Mouse (Mus musculus) liver, embryonic 14.5 days (tissue): ENCODE data around the gene Nup93. TPM values are rescaled to one million over a fixed set of nuclear protein-coding genes. Genes with fewer than 3 reads are reported as not detected.

Source experiments
- ATAC-seq: fragments of 200-750 bp; cut with Nextera tagmentation; 2 replicates; pipeline ENCODE4 v1.8.0; 2017; ENCODE audit warnings: moderate number of reproducible peaks, mild to moderate bottlenecking, moderate library complexity; ENCODE audit not compliant: insufficient read depth
- DNase-seq, 3 experiments: peaks; one replicate each; pipeline ENCODE4 v3.0.0-alpha.2; 2012 to 2013; ENCODE audit warnings: low read depth in 3 of 3, low spot score in 3 of 3
- H3K27ac ChIP-seq: fragments of 300-500 bp; sonication (generic); 2 replicates; pipeline ENCODE4 v1.5.1; 2014; ENCODE audit warnings: moderate library complexity, mild to moderate bottlenecking, control low read depth, inconsistent platforms
- H3K27me3 ChIP-seq: fragments of 300-500 bp; sonication (generic); 2 replicates; pipeline ENCODE4 v1.6.1; 2014; ENCODE audit warnings: mild to moderate bottlenecking, low read length, moderate library complexity; ENCODE audit not compliant: control insufficient read depth, insufficient read depth
- H3K36me3 ChIP-seq: fragments of 300-500 bp; sonication (generic); replicated peaks from 2 replicates; pipeline ENCODE4 v1.6.1; 2014; ENCODE audit warnings: low read depth; ENCODE audit not compliant: control insufficient read depth, insufficient read depth
- H3K4me1 ChIP-seq, 2 experiments: fragments of 200-500 bp in 1 of 2; fragments of 300-500 bp in 1 of 2; sonication (generic) in 1 of 2; replicated peaks; 2 replicates each; pipeline ENCODE4 v1.6.1; 2012 to 2014; ENCODE audit warnings: antibody characterized with exemption in 1 of 2, inconsistent platforms in 1 of 2, low read length in 1 of 2; ENCODE audit not compliant: control insufficient read depth in 2 of 2, insufficient read depth in 2 of 2
- H3K4me2 ChIP-seq: fragments of 300-500 bp; sonication (generic); 2 replicates; pipeline ENCODE4 v1.6.1; 2014; ENCODE audit warnings: low read depth, mild to moderate bottlenecking, control low read depth, moderate library complexity
- H3K4me3 ChIP-seq, 2 experiments: fragments of 200-500 bp in 1 of 2; fragments of 300-500 bp in 1 of 2; sonication (generic) in 1 of 2; 2 replicates each; pipeline ENCODE4 v1.5.1; 2012 to 2014; ENCODE audit warnings: low read depth in 2 of 2, low read length in 2 of 2, mild to moderate bottlenecking in 2 of 2, control low read depth in 1 of 2, inconsistent platforms in 1 of 2, moderate library complexity in 1 of 2; ENCODE audit not compliant: insufficient read depth in 1 of 2
- H3K9ac ChIP-seq: fragments of 300-500 bp; sonication (generic); replicated peaks from 2 replicates; pipeline ENCODE4 v1.6.1; 2014; ENCODE audit warnings: mild to moderate bottlenecking, control low read depth, moderate library complexity
- H3K9me3 ChIP-seq: fragments of 300-500 bp; sonication (generic); 2 replicates; pipeline ENCODE4 v1.6.1; 2016; ENCODE audit warnings: low read length, mixed read lengths; ENCODE audit not compliant: control insufficient read depth
- CTCF ChIP-seq: IDR thresholded peaks from 2 replicates; pipeline ENCODE4 v1.5.1; 2016; ENCODE audit warnings: antibody characterized with exemption, low read depth, control low read depth
- EP300 ChIP-seq: IDR thresholded peaks from 2 replicates; pipeline ENCODE4 v1.6.1; 2016; ENCODE audit warnings: antibody characterized with exemption, low read depth
- WGBS: fragments of 180-500 bp; shearing (Covaris S2); extraction: QIAGEN DNeasy Blood & Tissue Kit; methylation state at CpG from one replicate; pipeline ENCODE4 v1.1.7; 2014; ENCODE audit not compliant: insufficient replicate concordance; 5-methylcytosine and 5-hydroxymethylcytosine counted together
- polyA plus RNA-seq, 2 experiments: library from polyadenylated mRNA; depleted of rRNA in 1 of 2; stranded (reverse) in 1 of 2; unstranded in 1 of 2; fragments of >200 nt; fragmentation: Nextera tagmentation in 1 of 2; extraction: Ambion mirVana in 1 of 2; gene quantifications; 2 replicates each; pipeline versions ENCODE4 v1.2.1 to v1.2.3; 2012 to 2014

The Nup93 gene
- polyA plus RNA-seq, 2 experiments: 28.2 to 38.7 TPM

DNA sequence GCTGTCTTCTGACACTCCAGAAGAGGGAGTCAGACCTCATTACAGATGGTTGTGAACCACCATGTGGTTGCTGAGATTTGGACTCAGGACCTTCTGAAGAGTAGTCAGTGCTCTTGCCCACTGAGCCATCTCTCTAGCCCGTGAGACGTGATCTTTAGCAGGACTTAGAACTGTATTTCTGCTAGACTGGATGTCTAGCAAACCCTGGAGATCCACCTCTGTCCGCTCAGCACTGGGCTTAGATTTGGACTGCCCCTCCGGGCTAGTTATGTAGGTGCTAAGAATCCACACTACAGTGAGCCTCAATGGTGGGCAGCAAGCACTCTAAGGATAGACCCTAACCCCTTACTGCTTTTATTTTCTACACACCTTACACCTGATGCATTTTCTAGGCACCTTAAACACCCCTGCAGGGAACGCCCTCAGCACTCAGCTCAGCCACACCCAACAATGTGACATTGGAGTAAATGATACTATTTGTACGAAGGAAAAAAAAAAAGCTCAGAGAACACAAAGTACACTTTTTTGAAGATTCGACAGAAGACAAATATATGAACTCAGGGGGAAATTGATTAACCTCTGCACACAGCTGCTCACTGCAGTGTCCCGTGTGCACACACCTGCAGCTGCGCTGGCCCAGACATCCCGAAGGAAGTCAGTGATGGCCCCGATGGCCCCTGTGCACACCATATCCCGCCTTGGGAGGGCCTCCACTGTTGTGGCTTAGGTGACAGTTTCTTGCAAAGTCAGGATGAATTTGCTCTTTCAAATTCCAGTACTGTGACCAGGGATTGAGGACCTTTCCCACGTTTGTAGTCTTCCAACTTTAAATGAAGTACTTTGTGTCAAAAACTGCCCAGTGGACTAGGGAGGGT is 32.1 kb upstream of the Nup93 start:
- H3K27me3 ChIP-seq: no peaks in the 10 kb centered on the region; the same call in 1 of the 2 replicates
- DNase-seq (no peak), ATAC-seq (no peak)
- peak overlapping the region; percentile 57 for H3K9ac ChIP-seq
- peak overlapping the region; percentile 95 for H3K27ac ChIP-seq
- H3K4me3 ChIP-seq: peak overlapping the region; percentile 59 to 66
- peak overlapping the region; percentile 88 for H3K4me2 ChIP-seq
- no peaks in the 10 kb centered on the region for H3K9me3 ChIP-seq
- peaks cover 61% of the 10 kb centered on the region in 2 experiments for H3K4me1 ChIP-seq
- no peaks in the 10 kb centered on the region; the same call in 1 of the 2 replicates for H3K36me3 ChIP-seq
- WGBS: 52% methylated on average over 13 of the region's 13 CpGs
- TF ChIP-seq EP300 (no peak), CTCF (no peak)

DNA sequence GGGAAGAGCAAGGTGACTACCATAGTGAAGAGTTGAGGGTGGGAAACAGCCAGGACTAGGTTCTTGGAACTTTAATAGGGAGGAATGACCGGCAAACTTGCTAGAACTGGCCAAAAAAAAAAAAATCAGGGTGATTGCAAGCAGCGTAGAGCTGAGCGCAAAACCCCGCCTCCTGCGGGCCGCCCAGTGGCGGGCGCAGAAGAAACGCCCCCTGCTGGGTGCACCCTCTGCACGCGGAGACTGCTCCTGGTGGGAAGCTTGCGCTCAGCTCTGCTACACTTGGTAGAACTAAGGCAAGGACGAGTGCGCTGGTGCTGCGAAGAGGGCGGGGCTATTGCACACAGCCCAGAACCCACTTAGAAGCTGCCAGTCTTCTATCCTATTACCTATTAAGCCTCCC is 31.2 kb upstream of the Nup93 start:
- H3K27me3 ChIP-seq: no peaks in the 10 kb centered on the region; the same call in 1 of the 2 replicates
- H3K27ac ChIP-seq: peak overlapping the region; percentile 95
- H3K4me3 ChIP-seq: peak overlapping the region; percentile 59 to 66
- ATAC-seq: peak; percentile 64
- peak overlapping the region; percentile 88 for H3K4me2 ChIP-seq
- 0% methylated on average over 16 of the region's 16 CpGs for WGBS
- peak overlapping the region; percentile 74 for H3K9ac ChIP-seq
- H3K36me3 ChIP-seq: no peaks in the 10 kb centered on the region; the same call in 1 of the 2 replicates
- TF ChIP-seq EP300 (no peak; the same call in none of the 2 replicates), CTCF (peak; percentile 89)
- peak; percentile 90 to 93 (median 90) for DNase-seq
- H3K9me3 ChIP-seq: no peaks in the 10 kb centered on the region
- H3K4me1 ChIP-seq: peaks cover 57 to 63% of the 10 kb centered on the region in 2 experiments

DNA sequence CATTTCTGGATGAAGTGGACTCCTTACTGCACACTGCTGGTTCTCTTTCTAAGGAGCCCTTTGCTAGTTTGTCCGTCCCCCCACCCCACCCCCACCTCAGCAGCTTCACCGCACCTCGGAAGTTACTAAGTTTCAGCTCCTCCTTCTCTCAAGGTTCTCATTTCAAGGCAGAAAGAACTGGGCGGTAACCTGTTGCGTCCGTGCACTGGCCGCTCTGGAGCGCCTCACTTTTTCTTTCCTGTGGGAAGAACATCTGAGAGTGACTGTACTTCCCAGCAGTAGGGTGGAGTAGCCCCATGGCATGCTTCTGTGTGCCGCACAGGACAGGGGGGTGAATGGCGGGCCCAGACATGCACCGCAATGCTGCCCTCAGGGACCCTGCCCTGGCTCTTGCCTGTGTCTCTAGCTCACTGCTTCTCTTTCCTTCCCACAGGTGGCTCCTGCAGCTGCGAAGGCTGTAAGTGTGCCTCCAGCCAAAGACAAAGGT is 30.0 kb upstream of the Nup93 start:
- H3K27ac ChIP-seq: peak overlapping the region; percentile 95
- TF ChIP-seq CTCF: no peak
- no peak for TF ChIP-seq EP300
- 43% methylated on average over 12 of the region's 12 CpGs for WGBS
- no peaks in the 10 kb centered on the region; the same call in 1 of the 2 replicates for H3K36me3 ChIP-seq
- peak overlapping the region; percentile 88 for H3K4me2 ChIP-seq
- no peak overlapping the region for H3K4me3 ChIP-seq
- H3K9ac ChIP-seq: peak overlapping the region; percentile 5; the same call in 1 of the 2 replicates
- ATAC-seq (no peak), DNase-seq (no peak)
- peaks cover 53 to 63% of the 10 kb centered on the region in 2 experiments for H3K4me1 ChIP-seq
- no peaks in the 10 kb centered on the region for H3K9me3 ChIP-seq
- H3K27me3 ChIP-seq: no peaks in the 10 kb centered on the region; the same call in 1 of the 2 replicates

DNA sequence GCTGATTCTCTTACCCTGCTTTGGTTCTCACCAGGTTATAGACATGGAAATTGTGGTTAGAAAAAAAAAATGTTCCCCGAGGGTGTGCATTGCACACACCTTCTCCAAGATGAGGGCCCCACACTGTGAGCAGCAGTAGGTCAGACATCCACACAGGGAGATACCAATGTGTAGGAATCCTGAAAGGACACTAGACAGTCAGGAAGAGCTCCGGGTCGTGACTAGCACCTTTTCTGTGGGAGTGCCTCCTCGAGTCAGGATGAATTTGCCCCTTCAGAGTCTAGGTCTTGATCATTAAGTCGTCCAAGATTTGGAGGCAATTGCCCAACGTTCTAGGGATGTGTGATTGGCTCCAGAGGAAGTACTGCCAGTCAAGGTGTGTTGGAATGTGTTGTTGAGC is 28.6 kb upstream of the Nup93 start:
- ATAC-seq (no peak), DNase-seq (no peak)
- peaks cover 64 to 70% of the 10 kb centered on the region in 2 experiments for H3K4me1 ChIP-seq
- H3K4me2 ChIP-seq: peak overlapping the region; percentile 80
- TF ChIP-seq EP300 (no peak), CTCF (no peak)
- peak overlapping the region; percentile 75 for H3K9ac ChIP-seq
- H3K27ac ChIP-seq: peak overlapping the region; percentile 97
- H3K36me3 ChIP-seq: no peaks in the 10 kb centered on the region
- peak overlapping the region; percentile 38 to 44; a peak in 2 of 4 replicates for H3K4me3 ChIP-seq
- H3K9me3 ChIP-seq: no peaks in the 10 kb centered on the region
- WGBS: 47% methylated on average over 6 of the region's 6 CpGs
- H3K27me3 ChIP-seq: no peaks in the 10 kb centered on the region; the same call in 1 of the 2 replicates

DNA sequence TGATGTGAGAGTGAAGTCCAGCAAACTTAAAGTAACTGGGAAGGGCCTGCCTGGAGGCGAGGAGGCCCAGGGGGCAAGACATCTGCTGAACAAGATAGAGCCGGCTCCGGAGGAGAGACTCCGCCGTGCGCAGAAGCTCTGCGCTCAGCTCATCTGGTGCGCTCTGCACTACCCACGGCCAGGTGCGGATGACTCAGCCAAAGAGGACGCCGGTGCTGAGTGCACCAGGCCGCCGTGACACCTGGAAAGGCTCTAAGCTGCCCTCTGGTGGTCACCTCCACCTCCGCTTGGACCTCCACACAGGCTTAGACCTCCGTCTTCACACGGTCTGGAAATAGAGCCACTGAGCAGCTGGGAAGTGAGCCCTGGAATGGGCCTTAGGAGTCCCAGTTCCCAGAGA is 27.8 kb upstream of the Nup93 start:
- Histone ChIP-seq H3K4me2 (peak overlapping the region; percentile 80), H3K27ac (peak overlapping the region; percentile 97), H3K36me3 (no peaks in the 10 kb centered on the region), H3K4me3 (peak overlapping the region; percentile 44), H3K9ac (peak overlapping the region; percentile 75), H3K9me3 (no peaks in the 10 kb centered on the region), H3K27me3 (no peaks in the 10 kb centered on the region; the same call in 1 of the 2 replicates), H3K4me1 (peaks cover 68 to 75% of the 10 kb centered on the region in 2 experiments)
- DNase-seq: peak; percentile 79 to 93 (median 80)
- WGBS: 1% methylated on average over 17 of the region's 17 CpGs
- peak; percentile 84 for ATAC-seq
- TF ChIP-seq CTCF (peak; percentile 97), EP300 (peak; percentile 82)
